Mouse (Mus musculus) ES-E14 (cell line): ENCODE measurements at regions not wholly inside any gene's neighbourhood (a gene's known extent, or its start where the extent isn't known, plus 50 kb on each side); places are given as distances from the start of the nearest gene placed in this dataset.

Experiments used
- HCFC1 ChIP-seq: IDR thresholded peaks from 2 replicates; pipeline ENCODE4 v1.6.1; 2012; ENCODE audit warnings: low read length, inconsistent platforms, borderline replicate concordance; ENCODE audit not compliant: insufficient read depth
- ZC3H11A ChIP-seq: IDR thresholded peaks from 2 replicates; pipeline ENCODE4 v1.6.1; 2012; ENCODE audit warnings: low read depth, mild to moderate bottlenecking, inconsistent platforms, low read length, borderline replicate concordance
- ZNF384 ChIP-seq: IDR thresholded peaks from 2 replicates; pipeline ENCODE4 v1.6.1; 2012; ENCODE audit warnings: low read depth, low read length, inconsistent platforms

DNA sequence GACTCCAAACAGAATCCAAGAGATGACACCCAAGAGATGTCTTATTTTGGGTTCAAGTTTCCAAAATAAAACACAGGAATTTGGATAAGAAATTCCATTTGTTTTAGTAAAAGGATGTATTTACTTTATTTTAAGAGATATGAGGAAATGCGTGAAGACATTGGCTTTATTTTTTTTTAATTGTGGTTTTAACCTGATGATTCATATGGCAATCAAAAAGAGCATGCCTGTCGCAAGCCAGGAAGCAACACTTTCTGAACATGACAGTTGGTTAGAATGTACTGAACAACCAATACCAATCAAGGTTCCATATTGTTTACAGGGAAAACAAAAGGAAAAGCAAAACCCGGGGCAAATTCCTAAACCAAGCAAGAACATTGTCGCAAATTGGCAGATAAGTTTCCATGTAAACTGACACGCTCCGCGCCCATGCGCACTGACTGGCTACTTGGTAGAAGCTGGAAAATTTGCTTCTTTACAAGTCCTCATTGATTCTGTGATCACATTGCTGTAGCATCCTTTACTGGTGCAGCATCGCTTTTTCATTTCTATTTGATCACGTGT is 181.4 kb upstream of the BC052040 start:
- TF ChIP-seq ZC3H11A, result no peak
- no peak for TF ChIP-seq HCFC1
- TF ChIP-seq ZNF384, result no peak
